ENCODE assay signal across 8 mouse cellular contexts in genomic region chr13:23586940-23587225, GRCm38 (mm10). TPM values are rescaled to one million over a fixed set of nuclear protein-coding genes. Genes with fewer than 3 reads are reported as not detected.
A peak's percentile ranks its signal among the peaks of the same experiment; 100 is the strongest.
DNase-seq lines count a peak whose midpoint lies in the region; ATAC-seq and TF ChIP-seq lines count a peak whose summit lies in the region.

No protein-coding gene starts in this region.

- H3K9me3 ChIP-seq in heart, embryonic 10.5 days = no peaks in the 10 kb centered on the region
- H3K9me3 ChIP-seq in E14TG2a.4 (ENCODE audit: low read length) = peaks cover 14% of the 10 kb centered on the region
- no peaks in the 10 kb centered on the region for H3K9me3 ChIP-seq in forebrain, postnatal 0 days (ENCODE audit: low read length)

- H3K4me3 ChIP-seq in heart, embryonic 10.5 days = peak overlapping the region; percentile 59
- peak overlapping the region; percentile 63 for H3K4me3 ChIP-seq in E14TG2a.4 (replicated peaks; ENCODE audit: low read length)
- H3K4me3 ChIP-seq in forebrain, postnatal 0 days (ENCODE audit: low read depth, low read length) = 0 out of 2 replicates have a peak overlapping the region, but pooled peaks have one; percentile 47
- H3K4me3 ChIP-seq in macrophage (ENCODE audit: inconsistent target) = peak overlapping the region; percentile 43

- H3K79me2 ChIP-seq in macrophage (ENCODE audit: inconsistent target) = no peaks in the 10 kb centered on the region

- peak overlapping the region; percentile 93 for H3K27ac ChIP-seq in heart, embryonic 10.5 days
- peak overlapping the region; percentile 81; the same call in 1 of the 2 replicates for H3K27ac ChIP-seq in forebrain, postnatal 0 days (ENCODE audit: low read depth, low read length)
- H3K27ac ChIP-seq in macrophage = peak overlapping the region; percentile 81

- no peak for TF ChIP-seq CTCF in E14TG2a.4 (conservative IDR thresholded peaks at IDR 0.05; ENCODE audit: low read length)
- TF ChIP-seq CTCF in forebrain, postnatal 0 days (IDR thresholded peaks at IDR 0.05; ENCODE audit: low read depth) = no peak

- H3K36me3 ChIP-seq in heart, embryonic 10.5 days = no peaks in the 10 kb centered on the region
- H3K36me3 ChIP-seq in E14TG2a.4 (ENCODE audit: insufficient read depth, low read length) = no peaks in the 10 kb centered on the region
- no peaks in the 10 kb centered on the region for H3K36me3 ChIP-seq in forebrain, postnatal 0 days (ENCODE audit: insufficient read depth)
- H3K36me3 ChIP-seq in macrophage (ENCODE audit: inconsistent target) = no peaks in the 10 kb centered on the region

- H3K27me3 ChIP-seq in heart, embryonic 10.5 days (ENCODE audit: insufficient read depth, poor library complexity, severe bottlenecking) = no peaks in the 10 kb centered on the region
- H3K27me3 ChIP-seq in E14TG2a.4 (ENCODE audit: insufficient read depth, low read length) = no peaks in the 10 kb centered on the region
- H3K27me3 ChIP-seq in forebrain, postnatal 0 days (ENCODE audit: insufficient read depth, low read length) = no peaks in the 10 kb centered on the region

- WGBS in heart, embryonic 10.5 days = 13% methylated on average over 1 of the region's 1 CpGs
- WGBS in forebrain, postnatal 0 days = 6% methylated on average over 1 of the region's 1 CpGs
- WGBS in macrophage (ENCODE audit: missing documents) = no CpG with 5 or more reads among the region's 1 CpGs

- DNase-seq in heart, embryonic 10.5 days (ENCODE audit: low spot score) = no peak
- no peak for DNase-seq in heart, postnatal 10 days
- DNase-seq in forebrain, postnatal 0 days = no peak
- no peak for DNase-seq in right cerebral cortex, postnatal 36 days (ENCODE audit: low spot score in 2 of 2)
- DNase-seq in layer of hippocampus, postnatal 10 days (ENCODE audit: low spot score in 2 of 2) = no peak

- intact Hi-C loops in heart, postnatal 10 days (cut with DNase I) = loop anchor here (5.0 kb wide), 3 partner anchors 35 to 110 kb away; partner anchors contain the start of genes Hist1h1e, Hist1h1t, Hist1h2ac and Hist1h2bc

- ATAC-seq in forebrain, postnatal 0 days = no peak
- no peak for ATAC-seq in monocyte, adult 5-6 weeks (replicated peaks; ENCODE audit: insufficient number of reproducible peaks, low FRiP score, low TSS enrichment, poor library complexity, severe bottlenecking)

- peak overlapping the region; percentile 37; the same call in 1 of the 2 replicates for H3K9ac ChIP-seq in forebrain, postnatal 0 days

- H3K4me1 ChIP-seq in heart, embryonic 10.5 days = peaks cover 15% of the 10 kb centered on the region
- peaks cover 56% of the 10 kb centered on the region for H3K4me1 ChIP-seq in E14TG2a.4 (replicated peaks; ENCODE audit: low read depth, low read length)
- peaks cover 10% of the 10 kb centered on the region; the same call in 1 of the 2 replicates for H3K4me1 ChIP-seq in forebrain, postnatal 0 days (ENCODE audit: insufficient read depth)

- H3K4me2 ChIP-seq in forebrain, postnatal 0 days (ENCODE audit: low read depth) = peak overlapping the region; percentile 72

RNA-seq across cellular contexts. Expression of gene Hist1h4d, which starts 5.5 kb away (rescaled TPM):
- polyA plus RNA-seq in heart, embryonic 10.5 days (2016; fragmentation: Nextera tagmentation; extraction: Ambion mirVana) = 41.9 and 60.3 TPM in 2 replicates
- 100 to 1,000 TPM; 167 to 189 TPM for total RNA-seq in heart, postnatal 10 days (2021)
- 258 and 695 TPM in 2 replicates for total RNA-seq in forebrain, postnatal 0 days (2014; rRNA removed)
- polyA plus RNA-seq in forebrain, postnatal 0 days (2015; fragmentation: Nextera tagmentation; extraction: Ambion mirVana) = 25.0 and 42.2 TPM in 2 replicates
- total RNA-seq in macrophage (2018; cell fraction: chromatin; rRNA removed) = 10 to 100 TPM in 10 of 26 experiments, 1 to 10 TPM in 16; 2.7 to 28.6 (median 6.7) TPM
- 10 to 100 TPM; 15.5 to 74.3 (median 36.1) TPM for total RNA-seq in macrophage (2018; cell fraction: cytosol; rRNA removed)
- 10 to 100 TPM in 21 of 26 experiments, 1 to 10 TPM in 5; 3.5 to 73.2 (median 16.5) TPM for total RNA-seq in macrophage (2018; cell fraction: nucleus; rRNA removed)
- 0.13 TPM in 1 of 3 replicates, not detected in the others for polyA plus RNA-seq in macrophage (2018)
- total RNA-seq in monocyte, adult 5-6 weeks (2017) = 78.9 to 170 TPM (median 90.0 TPM) in 3 replicates
- total RNA-seq in layer of hippocampus, postnatal 10 days (2021) = 100 to 1,000 TPM; 147 to 163 TPM

RNA-seq across cellular contexts. Expression of gene Hist1h3d, which starts 11.3 kb away (rescaled TPM):
- 1.4 and 5.3 TPM in 2 replicates for polyA plus RNA-seq in heart, embryonic 10.5 days (2016; fragmentation: Nextera tagmentation; extraction: Ambion mirVana)
- total RNA-seq in heart, postnatal 10 days (2021) = 10 to 100 TPM; 26.2 to 30.6 TPM
- total RNA-seq in forebrain, postnatal 0 days (2014; rRNA removed) = 73.0 and 78.9 TPM in 2 replicates
- 0.57 and 0.80 TPM in 2 replicates for polyA plus RNA-seq in forebrain, postnatal 0 days (2015; fragmentation: Nextera tagmentation; extraction: Ambion mirVana)
- 10 to 100 TPM in 4 of 26 experiments, 1 to 10 TPM in 21, not detected in 1; 1.6 to 20.7 (median 7.1) TPM for total RNA-seq in macrophage (2018; cell fraction: chromatin; rRNA removed)
- 1 to 10 TPM in 25 of 26 experiments, under 1 TPM in 1; 0.99 to 9.3 (median 2.9) TPM for total RNA-seq in macrophage (2018; cell fraction: cytosol; rRNA removed)
- 10 to 100 TPM in 5 of 26 experiments, 1 to 10 TPM in 21; 1.2 to 23.8 (median 4.6) TPM for total RNA-seq in macrophage (2018; cell fraction: nucleus; rRNA removed)
- polyA plus RNA-seq in macrophage (2018) = 0.13 to 1.1 TPM in 2 of 3 replicates, not detected in the other
- 1.5 to 3.3 TPM (median 2.1 TPM) in 3 replicates for total RNA-seq in monocyte, adult 5-6 weeks (2017)
- 10 to 100 TPM; 13.0 to 15.0 TPM for total RNA-seq in layer of hippocampus, postnatal 10 days (2021)

RNA-seq across cellular contexts. Expression of gene Hist1h2ad, which starts 12.7 kb away (rescaled TPM):
- 0.54 and 1.1 TPM in 2 replicates for polyA plus RNA-seq in heart, embryonic 10.5 days (2016; fragmentation: Nextera tagmentation; extraction: Ambion mirVana)
- 10 to 100 TPM; 32.3 to 37.7 TPM for total RNA-seq in heart, postnatal 10 days (2021)
- 204 and 274 TPM in 2 replicates for total RNA-seq in forebrain, postnatal 0 days (2014; rRNA removed)
- 0.78 TPM in 1 of 2 replicates, not detected in the other for polyA plus RNA-seq in forebrain, postnatal 0 days (2015; fragmentation: Nextera tagmentation; extraction: Ambion mirVana)
- total RNA-seq in macrophage (2018; cell fraction: chromatin; rRNA removed) = 10 to 100 TPM in 13 of 26 experiments, 1 to 10 TPM in 9, not detected in 4; 1.7 to 29.9 (median 13.5) TPM
- 10 to 100 TPM in 8 of 26 experiments, 1 to 10 TPM in 18; 1.8 to 22.0 (median 5.7) TPM for total RNA-seq in macrophage (2018; cell fraction: cytosol; rRNA removed)
- total RNA-seq in macrophage (2018; cell fraction: nucleus; rRNA removed) = 10 to 100 TPM in 6 of 26 experiments, 1 to 10 TPM in 16, not detected in 4; 2.3 to 19.6 (median 6.7) TPM
- polyA plus RNA-seq in macrophage (2018) = not detected in 3 replicates
- 1.5 to 92.8 TPM (median 16.7 TPM) in 3 replicates for total RNA-seq in monocyte, adult 5-6 weeks (2017)
- total RNA-seq in layer of hippocampus, postnatal 10 days (2021) = 1 to 10 TPM; 5.3 to 5.6 TPM

RNA-seq across cellular contexts. Expression of gene Hist1h2bf, which starts 12.9 kb away (rescaled TPM):
- polyA plus RNA-seq in heart, embryonic 10.5 days (2016; fragmentation: Nextera tagmentation; extraction: Ambion mirVana) = 1.1 and 1.8 TPM in 2 replicates
- total RNA-seq in heart, postnatal 10 days (2021) = 100 to 1,000 TPM; 116 to 129 TPM
- total RNA-seq in forebrain, postnatal 0 days (2014; rRNA removed) = 226 and 289 TPM in 2 replicates
- not detected in 2 replicates for polyA plus RNA-seq in forebrain, postnatal 0 days (2015; fragmentation: Nextera tagmentation; extraction: Ambion mirVana)
- 10 to 100 TPM in 1 of 26 experiments, 1 to 10 TPM in 7, not detected in 18; 2.5 to 14.3 (median 4.4) TPM for total RNA-seq in macrophage (2018; cell fraction: chromatin; rRNA removed)
- total RNA-seq in macrophage (2018; cell fraction: cytosol; rRNA removed) = 10 to 100 TPM in 14 of 26 experiments, 1 to 10 TPM in 12; 2.2 to 37.9 (median 12.3) TPM
- total RNA-seq in macrophage (2018; cell fraction: nucleus; rRNA removed) = 10 to 100 TPM in 1 of 26 experiments, 1 to 10 TPM in 19, not detected in 6; 2.0 to 18.2 (median 3.3) TPM
- polyA plus RNA-seq in macrophage (2018) = not detected in 3 replicates
- 19.2 to 51.4 TPM (median 45.4 TPM) in 3 replicates for total RNA-seq in monocyte, adult 5-6 weeks (2017)
- 10 to 100 TPM; 44.2 to 62.6 TPM for total RNA-seq in layer of hippocampus, postnatal 10 days (2021)

RNA-seq across cellular contexts. Expression of gene Hist1h2bg, which starts 15.7 kb away (rescaled TPM):
- polyA plus RNA-seq in heart, embryonic 10.5 days (2016; fragmentation: Nextera tagmentation; extraction: Ambion mirVana) = 2.8 and 4.8 TPM in 2 replicates
- total RNA-seq in heart, postnatal 10 days (2021) = 100 to 1,000 TPM; 285 to 300 TPM
- 367 and 594 TPM in 2 replicates for total RNA-seq in forebrain, postnatal 0 days (2014; rRNA removed)
- polyA plus RNA-seq in forebrain, postnatal 0 days (2015; fragmentation: Nextera tagmentation; extraction: Ambion mirVana) = 3.0 and 3.6 TPM in 2 replicates
- total RNA-seq in macrophage (2018; cell fraction: chromatin; rRNA removed) = 10 to 100 TPM in 17 of 26 experiments, 1 to 10 TPM in 9; 3.7 to 73.8 (median 11.9) TPM
- 100 to 1,000 TPM in 1 of 26 experiments, 10 to 100 TPM in 25; 17.9 to 110 (median 36.8) TPM for total RNA-seq in macrophage (2018; cell fraction: cytosol; rRNA removed)
- 10 to 100 TPM in 23 of 26 experiments, 1 to 10 TPM in 3; 3.5 to 63.4 (median 21.2) TPM for total RNA-seq in macrophage (2018; cell fraction: nucleus; rRNA removed)
- 0.65 to 7.9 TPM (median 2.9 TPM) in 3 replicates for polyA plus RNA-seq in macrophage (2018)
- total RNA-seq in monocyte, adult 5-6 weeks (2017) = 86.4 to 193 TPM (median 86.9 TPM) in 3 replicates
- 100 to 1,000 TPM; 105 to 126 TPM for total RNA-seq in layer of hippocampus, postnatal 10 days (2021)
